Mouse (Mus musculus) cerebellum, adult 18-20 months (tissue): ENCODE measurements around the gene Thnsl2.
A peak's percentile ranks its signal among the peaks of the same experiment; 100 is the strongest.

ENCODE experiments used
- DNase-seq, 2 experiments: peaks; one replicate each; pipeline ENCODE4 v3.0.0; 2021

The Thnsl2 gene

DNA sequence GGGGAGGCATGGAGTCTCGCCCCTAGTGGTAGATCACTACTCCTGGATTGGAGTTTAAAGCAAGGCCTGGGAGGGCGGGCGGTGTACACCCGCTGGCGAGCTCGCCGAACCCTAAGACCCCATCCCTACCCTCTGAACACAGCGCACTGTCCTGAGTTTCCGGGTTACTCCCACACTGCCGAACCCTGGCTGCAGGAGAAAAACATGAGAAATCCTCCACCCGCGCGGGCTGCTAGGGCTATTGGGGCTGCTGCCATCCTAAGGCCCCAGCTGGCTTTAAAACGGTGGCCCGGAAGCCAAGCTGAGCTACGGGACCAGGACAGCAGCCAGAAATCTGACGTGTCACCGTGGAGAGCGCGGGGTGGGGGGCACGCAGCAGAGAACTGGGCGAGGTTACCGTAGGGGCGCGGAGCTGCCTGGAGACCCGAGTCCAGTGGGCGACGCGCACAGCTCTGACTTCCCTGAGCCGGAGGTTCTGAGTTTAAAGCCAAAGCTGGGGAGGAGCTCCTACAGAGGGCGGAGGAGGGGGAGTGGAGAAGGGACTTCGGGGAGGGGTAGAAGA lies at the start of gene Thnsl2:
Gene Thnsl2 (minus strand): TSS at position 546 of the 562 bp plus-strand sequence.
- DNase-seq: peak; percentile 78 to 83

DNA sequence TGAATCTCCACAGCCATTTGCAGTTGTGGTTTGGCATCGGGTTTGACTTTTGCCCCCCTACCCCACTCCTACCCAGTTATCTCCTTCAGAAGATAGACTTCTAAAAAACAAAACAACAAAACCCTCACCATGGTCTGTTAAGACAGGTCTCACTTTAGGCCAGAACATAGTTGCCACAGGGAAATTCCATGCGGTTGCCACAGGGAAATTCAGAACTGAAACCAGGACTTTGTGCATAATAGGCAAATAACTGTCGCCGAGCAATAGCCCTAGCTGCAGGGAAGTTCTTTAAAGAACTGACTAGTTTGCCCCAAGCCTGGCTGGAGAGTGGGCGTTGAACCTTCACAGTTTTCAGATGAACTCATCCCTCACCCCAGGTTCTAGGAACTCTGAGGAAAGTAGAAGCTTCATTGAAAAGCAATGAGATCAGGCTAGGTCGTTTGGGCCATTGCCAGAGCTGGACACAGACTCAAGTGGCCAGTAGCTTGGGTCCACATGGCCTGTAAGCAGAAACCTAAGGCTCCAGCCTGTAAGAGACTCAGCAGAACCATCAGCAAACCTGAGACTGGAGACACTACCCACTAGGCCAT lies 49.0 kb upstream of the Thnsl2 start:
- DNase-seq: no peak

DNA sequence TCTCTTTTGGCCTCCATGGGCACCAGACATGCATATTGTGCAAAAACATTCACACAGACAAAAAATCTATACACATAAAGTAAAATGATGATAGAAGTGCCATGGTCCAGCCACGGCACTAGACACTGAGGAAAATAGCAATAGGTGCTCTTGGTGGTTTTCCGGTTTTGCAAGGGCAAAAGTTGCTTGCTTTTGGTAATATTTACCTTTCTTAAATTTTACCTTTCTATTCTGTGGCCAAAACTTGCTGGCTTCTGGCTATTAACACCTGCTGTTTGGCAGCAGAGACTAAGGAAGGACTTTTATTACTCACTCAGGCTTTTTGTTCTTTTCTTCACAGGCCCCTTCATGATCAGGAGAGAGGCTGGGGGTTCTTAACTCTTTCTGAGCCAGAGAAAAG lies 46.3 kb upstream of the Thnsl2 start:
- no peak for DNase-seq

DNA sequence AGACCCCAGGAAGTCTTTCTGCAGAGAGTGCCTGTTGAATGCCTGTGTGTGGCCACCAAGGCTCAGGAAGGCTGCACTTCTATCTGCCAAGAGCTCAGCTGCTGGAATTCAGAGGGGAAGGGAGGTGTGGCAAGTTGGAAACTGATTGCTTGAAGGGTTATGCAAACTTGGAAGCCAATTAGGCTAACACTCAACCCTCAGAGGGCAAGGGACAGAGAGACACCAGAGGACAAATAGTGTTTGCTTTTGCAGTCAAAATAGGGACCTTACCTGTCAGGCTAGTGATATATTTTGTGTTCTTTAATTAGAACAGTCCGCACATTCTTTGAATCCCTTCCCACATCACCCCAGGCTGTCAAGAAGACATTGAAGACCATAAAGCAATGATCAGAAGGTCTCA lies 45.3 kb upstream of the Thnsl2 start:
- DNase-seq: no peak

DNA sequence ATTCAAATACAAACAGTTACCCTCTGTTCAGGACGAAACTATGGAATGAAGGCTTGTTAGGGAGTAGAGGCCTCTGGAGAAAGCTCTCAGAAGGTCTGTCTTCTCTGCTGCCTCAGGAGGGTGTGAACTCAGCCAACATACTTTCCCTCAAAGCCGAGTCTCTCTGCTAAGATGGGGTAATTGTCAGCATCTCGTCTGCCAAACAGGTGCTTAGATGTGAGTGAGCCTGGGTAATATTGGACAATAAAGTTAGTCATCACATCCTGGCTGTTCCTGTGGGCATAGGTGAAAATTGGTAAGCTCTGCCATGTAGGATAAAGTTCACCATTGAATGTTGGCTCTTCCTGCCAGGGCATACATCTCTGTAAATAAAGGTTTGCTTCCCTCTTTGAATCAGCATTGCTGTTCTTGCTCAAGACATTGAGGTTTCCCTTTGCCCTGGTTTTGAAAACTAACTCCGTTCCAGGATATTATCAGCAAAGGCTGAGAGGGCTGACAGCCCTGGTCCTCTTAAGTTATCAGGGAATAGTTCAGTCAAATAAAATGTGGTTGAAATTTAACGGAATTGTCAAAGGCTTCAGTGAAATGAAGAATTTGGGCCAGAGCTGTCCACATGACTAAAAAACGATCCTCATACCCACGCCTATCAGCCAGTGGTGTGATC lies 40.8 kb upstream of the Thnsl2 start:
- no peak for DNase-seq

DNA sequence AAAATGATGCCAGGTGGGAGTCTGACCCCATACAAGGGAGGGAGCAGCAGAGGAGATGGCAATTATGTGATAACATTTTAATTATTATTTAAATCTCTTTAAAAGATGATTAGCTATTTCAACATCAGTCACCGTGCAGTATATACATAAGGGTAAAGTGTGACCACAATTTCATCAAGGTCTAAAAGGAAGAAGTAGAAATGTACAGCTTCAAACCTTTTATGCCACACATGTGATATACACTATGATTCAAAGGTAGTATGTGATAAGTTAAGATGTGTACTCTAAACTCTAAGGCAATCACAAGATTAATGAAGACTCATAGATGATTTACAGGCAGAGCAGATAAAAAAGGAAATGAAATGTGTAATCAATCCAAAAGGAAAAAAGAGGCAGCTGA lies 36.4 kb upstream of the Thnsl2 start:
- DNase-seq: no peak

DNA sequence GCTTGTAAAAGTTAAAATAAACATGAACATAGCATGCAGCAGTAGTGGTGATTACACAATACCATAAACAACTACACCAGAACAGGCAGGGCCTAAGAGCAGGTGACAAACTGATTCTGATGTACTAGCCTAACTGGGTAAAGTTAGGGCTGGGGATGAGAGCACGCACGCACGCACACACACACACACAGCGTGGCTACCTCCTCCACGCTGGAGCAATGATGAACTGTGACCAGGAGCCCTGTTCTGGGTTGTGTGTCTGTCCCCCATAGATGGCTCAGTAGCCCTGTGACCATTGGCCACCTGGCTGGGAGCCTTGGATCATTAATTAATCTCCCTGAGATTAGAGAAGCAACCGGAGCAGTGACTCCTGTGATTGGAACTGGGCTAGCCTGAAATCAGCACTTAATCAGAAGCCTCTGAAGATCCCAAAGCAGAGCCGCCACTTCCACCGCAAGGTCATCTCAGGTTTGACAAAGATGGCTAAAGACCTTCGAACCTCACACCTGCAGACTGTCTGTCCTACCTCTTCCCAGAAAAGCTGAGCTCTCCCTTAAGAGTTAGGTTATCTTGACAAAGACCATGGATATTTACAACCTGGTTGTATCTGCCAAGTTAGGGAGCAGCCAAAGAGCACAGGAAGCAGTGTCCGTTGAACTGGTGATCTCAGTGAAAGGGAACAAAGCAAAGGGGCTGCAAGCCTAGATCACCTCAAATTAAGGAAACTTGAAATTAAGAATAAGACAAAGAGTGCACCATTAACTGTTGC lies 28.8 kb upstream of the Thnsl2 start:
- no peak for DNase-seq

DNA sequence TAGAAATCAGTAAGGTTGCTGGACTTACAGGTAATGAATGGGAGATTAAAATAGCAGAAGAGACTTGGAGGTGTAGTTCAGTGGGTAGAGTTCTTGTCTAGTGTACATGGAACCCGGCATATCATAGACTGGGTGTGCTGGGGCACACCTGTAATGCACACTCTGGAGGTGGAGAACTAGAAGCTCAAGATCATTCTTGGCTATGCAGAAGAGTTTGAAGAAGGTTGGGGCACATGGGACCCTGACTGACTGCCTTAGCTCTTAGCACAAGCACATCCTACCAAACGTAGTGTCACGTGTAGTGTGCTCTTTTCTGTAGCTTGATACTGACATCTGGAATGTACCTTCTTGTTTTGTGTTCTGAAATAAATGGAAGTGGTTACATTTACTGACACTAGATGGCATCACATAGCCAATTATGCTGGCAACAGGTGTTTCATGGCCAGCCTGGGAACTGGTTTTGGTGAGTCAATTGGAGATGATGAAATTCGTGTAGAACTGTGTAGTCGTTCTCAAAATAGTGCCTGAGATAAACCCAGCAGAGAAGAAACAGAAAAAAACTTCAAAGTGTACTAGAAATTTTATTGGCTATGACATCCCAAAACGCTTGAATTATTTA lies 22.4 kb upstream of the Thnsl2 start:
- peak; percentile 32 to 39 for DNase-seq

DNA sequence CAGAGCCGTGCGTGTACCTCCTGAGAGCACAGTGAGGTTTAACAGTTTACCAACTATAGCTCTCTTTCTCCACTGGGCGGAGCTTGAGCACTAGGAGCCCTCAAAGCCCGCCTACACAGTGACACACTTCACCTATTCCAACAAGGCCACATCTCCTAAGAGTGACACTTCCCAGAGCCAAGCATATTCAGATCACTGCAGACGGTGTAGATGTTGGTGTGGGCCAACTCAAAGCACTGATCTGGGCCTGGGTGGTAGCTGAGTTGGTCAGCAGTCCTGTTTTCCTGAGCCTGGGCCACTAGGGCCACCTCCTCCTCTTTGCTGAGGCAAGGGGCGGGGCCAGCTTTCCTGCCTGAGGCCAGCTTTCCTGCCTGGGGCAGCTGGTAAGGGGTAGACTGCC lies 20.2 kb upstream of the Thnsl2 start:
- no peak for DNase-seq

DNA sequence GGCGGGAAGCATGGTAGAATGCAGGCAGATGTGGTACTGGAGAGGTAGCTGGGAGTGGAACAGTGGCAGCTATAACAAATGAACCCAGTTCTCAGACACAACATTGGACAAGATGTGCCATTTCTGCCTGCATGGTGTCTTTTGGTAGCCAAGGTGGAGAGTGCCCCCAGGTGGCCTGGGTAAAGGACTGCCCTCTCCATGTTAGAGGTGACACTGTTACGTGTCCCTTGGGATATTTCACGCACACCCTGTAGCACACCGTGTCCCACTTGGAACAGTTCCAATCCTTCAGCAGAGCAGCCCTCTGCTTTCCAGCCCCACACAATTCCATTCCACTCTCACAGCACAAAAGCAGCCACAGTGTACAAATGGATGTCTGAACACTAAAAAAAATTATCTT lies 18.0 kb upstream of the Thnsl2 start:
- DNase-seq: no peak

DNA sequence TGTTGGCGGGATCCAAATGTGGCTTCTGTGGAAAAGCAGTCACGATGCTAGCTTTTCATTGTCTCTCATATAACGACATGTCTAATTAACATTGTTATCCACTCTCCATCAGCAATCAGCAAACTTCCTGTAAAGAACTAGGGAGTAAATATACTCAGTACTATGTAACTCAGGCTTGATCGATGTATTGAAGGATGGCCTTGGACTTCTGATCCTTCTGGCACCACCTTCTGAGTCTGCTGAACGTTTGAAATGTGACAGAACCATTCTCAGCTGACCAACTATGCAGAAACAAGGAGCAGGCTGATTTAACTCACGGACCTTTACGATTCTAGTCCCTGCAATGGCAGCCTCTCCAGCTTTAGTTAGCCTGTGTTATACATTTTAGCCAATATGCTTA lies 17.1 kb upstream of the Thnsl2 start:
- DNase-seq: no peak

DNA sequence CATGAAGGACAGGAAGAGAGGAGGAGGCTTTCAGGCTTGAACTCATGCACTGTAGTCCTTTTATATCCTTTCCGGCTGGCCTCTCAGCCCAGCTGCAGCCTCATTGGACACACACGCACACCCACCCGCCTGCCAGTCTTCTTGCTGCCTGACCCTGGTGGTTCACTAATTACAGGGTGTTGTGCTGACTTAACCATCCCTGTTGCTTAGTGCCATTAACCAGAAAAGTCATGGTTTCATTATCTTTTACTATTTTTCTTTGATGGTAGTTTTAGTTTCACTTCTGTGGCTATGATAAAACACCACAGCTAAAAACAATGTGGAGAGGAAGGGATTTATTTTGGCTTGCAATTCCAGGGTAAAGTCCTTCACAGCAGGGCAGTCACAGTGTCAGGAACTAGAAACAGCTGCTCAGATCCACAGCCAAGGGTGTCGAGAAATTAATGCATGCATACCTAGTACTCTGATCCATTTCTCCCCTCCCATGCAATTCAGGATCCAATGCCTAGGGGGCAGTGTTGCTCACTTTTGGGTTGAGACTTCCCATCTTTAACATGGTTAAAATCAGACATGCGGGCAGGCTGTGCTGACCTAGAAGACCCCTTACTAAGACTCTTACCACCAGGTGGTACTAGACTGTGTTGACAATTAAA lies 12.6 kb upstream of the Thnsl2 start:
- no peak for DNase-seq

DNA sequence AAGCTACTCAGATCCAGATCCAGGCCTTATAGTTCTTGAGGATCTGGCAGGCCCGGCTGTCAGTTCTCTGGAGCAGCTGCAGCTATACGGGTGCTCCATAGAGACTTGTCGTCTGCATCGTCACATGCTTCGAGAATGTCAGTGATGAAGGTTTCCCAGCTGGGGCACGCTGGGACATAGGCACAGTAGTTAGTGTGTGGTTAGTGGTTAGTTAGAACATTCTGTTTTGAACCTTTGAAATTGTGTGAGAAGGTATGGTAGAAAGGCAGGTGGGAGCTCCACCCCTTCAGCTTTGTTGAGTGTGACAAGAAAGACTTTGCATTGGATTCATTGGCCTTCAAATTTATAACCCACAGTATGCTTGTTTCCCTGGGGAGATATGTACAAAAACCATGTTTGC lies 10.6 kb upstream of the Thnsl2 start:
- no peak for DNase-seq

DNA sequence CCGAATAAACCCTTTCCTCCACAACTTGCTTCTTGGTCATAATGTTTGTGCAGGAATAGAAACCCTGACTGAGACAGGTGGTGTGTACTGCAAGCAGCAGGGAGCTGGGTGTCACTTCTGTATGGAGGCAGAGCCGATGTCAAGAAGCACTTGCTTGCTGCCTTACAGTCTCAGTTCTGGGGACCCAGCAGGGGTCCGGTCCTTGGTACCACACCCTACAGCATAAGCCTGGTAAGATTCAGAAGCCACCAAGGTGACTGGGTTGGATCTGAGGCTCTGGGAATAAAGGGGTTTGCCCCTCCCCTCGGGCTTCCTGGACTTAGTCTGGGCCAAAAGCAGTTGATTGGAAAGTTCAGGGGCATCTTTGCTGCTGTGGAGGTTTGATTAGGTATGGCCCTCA lies 9.2 kb upstream of the Thnsl2 start:
- DNase-seq: no peak

DNA sequence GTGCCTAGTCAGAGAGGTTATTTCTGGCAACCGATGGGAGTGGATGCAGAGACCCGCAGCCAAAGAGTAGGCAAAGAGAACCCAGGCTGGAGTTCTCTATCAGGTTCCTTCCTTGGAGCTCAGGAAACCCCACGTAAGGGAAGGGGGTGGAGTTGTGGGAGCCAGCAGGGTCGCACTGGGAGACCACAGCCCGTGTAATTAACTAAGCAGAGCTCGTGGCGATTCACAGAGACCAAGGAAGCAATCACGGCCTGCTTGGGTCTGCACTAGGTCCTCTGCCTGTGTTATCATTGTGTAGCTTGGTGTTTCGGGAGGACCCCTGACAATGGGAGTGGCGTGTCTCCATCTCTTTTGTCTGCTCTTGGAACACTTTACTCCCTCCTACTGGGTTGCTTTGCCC lies 6.9 kb upstream of the Thnsl2 start:
- no peak for DNase-seq

DNA sequence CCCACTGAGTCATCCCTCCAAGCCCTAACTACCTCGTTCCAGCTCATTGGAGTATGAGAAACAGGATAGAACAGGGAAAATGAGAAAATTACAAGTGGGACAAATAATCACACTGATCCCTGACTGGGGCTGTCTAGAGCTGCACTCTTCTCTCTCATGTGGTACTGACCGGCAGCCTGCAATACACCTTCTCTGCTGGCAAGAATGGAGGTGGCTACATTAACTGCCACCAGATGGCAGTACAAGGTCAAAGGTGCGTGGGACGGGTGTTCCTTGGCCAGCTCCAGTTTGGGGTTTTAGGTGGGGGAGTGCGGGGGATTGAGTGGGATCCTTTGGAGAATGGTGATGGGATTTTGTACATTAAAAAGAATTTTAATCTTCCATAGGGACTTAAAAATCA lies 5.3 kb upstream of the Thnsl2 start:
- peak; percentile 67 for DNase-seq

DNA sequence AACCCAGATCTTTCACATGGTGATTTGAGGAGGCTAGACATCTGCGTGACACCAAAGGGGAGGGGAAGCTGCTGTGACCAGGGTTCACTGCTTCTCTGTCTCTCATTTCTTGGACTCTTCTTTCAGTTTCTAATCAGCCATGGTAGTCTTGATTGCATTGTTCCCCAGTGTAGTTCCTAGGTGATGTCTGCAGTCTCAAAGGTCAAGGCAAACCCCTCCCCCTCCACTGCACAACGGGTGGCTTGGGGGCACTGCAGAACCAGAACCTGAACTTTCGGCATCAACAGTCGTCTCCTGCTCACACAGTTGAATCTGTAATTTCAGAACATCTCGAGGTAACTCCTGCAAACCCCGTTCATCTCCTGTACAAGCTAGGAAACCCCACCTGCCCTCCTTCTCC lies 4.1 kb upstream of the Thnsl2 start:
- DNase-seq: no peak

DNA sequence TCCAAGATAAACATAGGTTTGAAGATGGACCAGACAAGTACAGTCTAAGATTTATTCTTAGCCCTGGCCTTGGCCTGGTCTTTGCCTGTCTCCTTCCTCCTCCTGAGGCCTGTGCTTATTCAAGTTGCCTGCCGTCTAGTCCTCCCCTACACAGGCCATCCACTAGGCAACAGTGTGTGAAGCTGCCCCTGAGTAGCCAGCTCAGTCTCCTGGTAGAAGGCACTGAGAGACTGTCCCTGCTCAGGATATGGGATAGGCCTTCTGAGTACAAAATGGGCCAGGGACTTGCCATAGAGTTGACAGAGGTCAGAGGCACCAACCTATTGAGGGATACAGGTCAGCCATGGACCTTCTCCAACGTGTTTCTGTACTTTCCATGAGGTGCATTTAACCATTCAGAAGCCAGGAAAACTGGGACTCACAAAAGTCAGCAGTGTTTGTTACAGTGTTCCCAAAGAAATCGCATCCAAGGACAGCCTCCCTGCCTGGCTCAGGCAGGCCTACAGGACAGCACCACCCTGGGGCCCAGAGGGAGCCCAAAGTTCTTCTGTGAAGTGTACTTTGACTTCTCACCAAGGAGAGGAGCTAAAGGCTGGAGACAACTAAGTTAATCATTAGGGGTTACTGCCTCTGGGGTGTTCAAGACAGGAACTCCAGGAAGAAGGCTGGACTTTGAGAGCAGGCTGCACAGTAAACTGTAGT lies 1.2 kb upstream of the Thnsl2 start:
- no peak for DNase-seq

DNA sequence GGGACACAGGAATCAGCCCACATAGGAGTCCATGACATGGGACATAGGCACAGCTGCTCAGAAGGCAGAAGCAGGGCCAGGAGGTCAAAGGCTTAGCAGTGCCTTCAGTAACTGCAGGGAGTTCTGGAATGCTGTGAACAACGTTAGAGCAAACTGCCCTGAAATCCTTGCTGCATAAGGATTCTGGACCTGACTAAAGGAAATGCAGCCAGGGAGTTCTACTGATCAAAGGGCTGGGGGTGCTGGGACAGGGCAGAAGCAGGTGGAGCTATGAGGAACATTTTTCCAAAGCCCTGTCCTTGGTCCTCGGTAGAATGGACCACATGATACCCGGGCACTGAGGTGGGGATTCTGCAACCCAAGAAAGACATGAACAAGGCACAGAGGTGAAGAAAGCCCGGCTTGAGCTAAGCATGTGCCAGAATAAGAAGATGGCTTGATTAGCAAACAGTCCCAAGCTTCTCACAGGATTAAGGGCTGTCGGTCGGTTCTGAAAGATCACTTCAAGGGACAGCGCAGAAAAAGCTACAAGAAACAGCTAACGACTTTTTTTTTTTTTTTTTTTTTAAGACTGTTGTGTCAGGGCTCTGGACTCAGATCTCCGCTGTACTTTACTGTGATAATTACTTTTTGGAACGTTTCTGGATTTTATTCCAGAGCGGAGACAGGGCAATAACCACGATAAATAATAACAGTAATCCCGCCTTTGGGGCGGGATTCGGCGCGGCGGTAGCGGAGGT lies 915 bp downstream of the Thnsl2 start:
- peak in 1 of 2 experiments; percentile 40 for DNase-seq

DNA sequence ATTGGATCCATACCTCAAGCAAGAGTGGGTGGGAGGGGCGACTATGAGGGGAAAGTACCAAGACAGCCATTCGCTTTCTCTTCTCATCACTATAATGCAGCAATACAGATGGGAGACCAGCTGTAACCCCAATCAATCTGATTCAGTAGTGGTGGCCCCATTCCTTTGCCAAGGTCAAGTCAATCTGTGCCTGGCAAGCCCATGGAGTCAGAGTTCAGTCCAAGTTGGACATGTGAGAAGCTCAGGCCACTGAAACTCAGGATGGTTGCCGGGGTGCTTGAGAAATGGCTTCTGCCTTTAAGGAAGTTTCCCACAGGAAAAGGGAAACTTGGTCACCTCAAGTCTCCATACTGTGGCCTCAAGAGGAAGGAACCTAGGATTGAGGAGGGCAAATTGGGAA lies 9.2 kb downstream of the Thnsl2 start:
- no peak for DNase-seq

DNA sequence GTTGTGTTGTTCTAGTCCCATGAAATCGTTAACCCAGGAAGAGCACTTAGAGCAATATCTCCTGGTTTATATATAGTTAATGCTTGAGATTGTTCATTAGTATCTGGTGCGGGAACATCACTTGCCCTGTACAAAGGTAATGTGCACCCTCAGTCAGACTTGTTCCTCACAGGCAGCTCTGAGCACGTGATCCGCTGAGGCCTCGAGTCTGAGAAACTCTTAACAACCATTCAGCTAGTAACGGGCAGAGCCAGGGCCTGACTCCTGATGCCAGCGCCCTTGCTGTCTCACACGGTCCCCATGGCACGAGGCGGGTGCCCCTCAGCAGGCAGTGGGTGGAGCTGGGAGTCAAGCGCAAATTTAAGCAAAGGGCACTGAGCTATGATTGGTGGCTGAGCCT lies 10.7 kb downstream of the Thnsl2 start:
- DNase-seq: no peak

DNA sequence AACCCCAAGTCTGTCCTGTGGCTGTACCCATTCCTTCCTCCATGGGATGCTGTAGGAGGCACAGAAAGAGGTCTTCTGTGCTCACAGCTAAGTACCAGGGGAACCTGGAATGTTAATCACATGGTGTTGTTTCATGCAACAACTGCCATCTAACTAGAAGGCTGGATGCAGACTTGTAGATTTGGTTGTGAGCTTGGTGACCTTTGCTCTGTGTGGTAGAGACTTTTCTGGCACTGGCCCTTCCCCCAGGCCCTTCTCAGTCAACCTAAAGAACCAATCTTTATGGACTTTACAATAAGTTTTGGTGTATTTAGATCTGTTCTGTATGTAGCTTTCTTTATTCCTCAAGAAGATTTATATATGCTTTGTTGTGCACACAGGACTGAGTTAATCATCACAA lies 13.2 kb downstream of the Thnsl2 start:
- DNase-seq: no peak
